Mouse (Mus musculus): Measurements from ENCODE around the gene Miga2. TPM values are rescaled to one million over a fixed set of nuclear protein-coding genes. Genes with fewer than 3 reads are reported as not detected.

Gene Miga2
- total RNA-seq, 2 experiments from 2014 or later, result 16.3 to 16.8 TPM

- intact Hi-C loops (cut with DNase I; ENCODE audit: low total_unique reads), result no loop called here
Measured at GRCm38 (mm10) chr2:30356906-30357305, 7.1 kb upstream of the Miga2 start.

GRCm38 (mm10) chr2:30357552-30358510, 6.2 kb upstream of the Miga2 start:
- no peak for DNase-seq
- intact Hi-C loops (cut with DNase I; ENCODE audit: low total_unique reads), result no loop called here

More at GRCm38 (mm10) chr2:30356906-30357305, 7.1 kb upstream of the Miga2 start:
- DNase-seq, result no peak

GRCm38 (mm10) chr2:30358533-30359531, 5.2 kb upstream of the Miga2 start, which contains the start of gene Sh3glb2:
TSS of gene Sh3glb2 (minus strand) at chr2:30359337.
- DNase-seq, result peak; percentile 90
- intact Hi-C loops (cut with DNase I; ENCODE audit: low total_unique reads), result no loop called here

GRCm38 (mm10) chr2:30360626-30361025, 3.4 kb upstream of the Miga2 start:
- DNase-seq, result no peak
- intact Hi-C loops (cut with DNase I; ENCODE audit: low total_unique reads), result no loop called here

GRCm38 (mm10) chr2:30362865-30363264, 1.2 kb upstream of the Miga2 start:
- DNase-seq, result no peak
- intact Hi-C loops (cut with DNase I; ENCODE audit: low total_unique reads), result no loop called here

- no peak for DNase-seq
- intact Hi-C loops (cut with DNase I; ENCODE audit: low total_unique reads), result no loop called here
Measured at GRCm38 (mm10) chr2:30365281-30366069, 1.4 kb downstream of the Miga2 start.

- no peak for DNase-seq
- intact Hi-C loops (cut with DNase I; ENCODE audit: low total_unique reads), result no loop called here
Measured at GRCm38 (mm10) chr2:30366203-30366602, 2.2 kb downstream of the Miga2 start.

GRCm38 (mm10) chr2:30371544-30371943, 7.5 kb downstream of the Miga2 start:
- DNase-seq, result no peak
- intact Hi-C loops (cut with DNase I; ENCODE audit: low total_unique reads), result no loop called here

GRCm38 (mm10) chr2:30372726-30373125, 8.7 kb downstream of the Miga2 start:
- intact Hi-C loops (cut with DNase I; ENCODE audit: low total_unique reads), result no loop called here
- DNase-seq, result no peak

- intact Hi-C loops (cut with DNase I; ENCODE audit: low total_unique reads), result no loop called here
- no peak for DNase-seq
Measured at GRCm38 (mm10) chr2:30375893-30376292, 11.9 kb downstream of the Miga2 start.

- DNase-seq, result no peak
- intact Hi-C loops (cut with DNase I; ENCODE audit: low total_unique reads), result no loop called here
Measured at GRCm38 (mm10) chr2:30377721-30378120, 13.7 kb downstream of the Miga2 start.

- intact Hi-C loops (cut with DNase I; ENCODE audit: low total_unique reads), result no loop called here
Measured at GRCm38 (mm10) chr2:30379307-30379706, 15.3 kb downstream of the Miga2 start.

GRCm38 (mm10) chr2:30380564-30381376, 16.7 kb downstream of the Miga2 start:
- intact Hi-C loops (cut with DNase I; ENCODE audit: low total_unique reads), result no loop called here

More at GRCm38 (mm10) chr2:30379307-30379706, 15.3 kb downstream of the Miga2 start:
- DNase-seq, result no peak

GRCm38 (mm10) chr2:30381377-30381725, 17.3 kb downstream of the Miga2 start:
- no peak for DNase-seq

More at GRCm38 (mm10) chr2:30380564-30381376, 16.7 kb downstream of the Miga2 start:
- no peak for DNase-seq

GRCm38 (mm10) chr2:30384814-30385213, 20.8 kb downstream of the Miga2 start:
- intact Hi-C loops (cut with DNase I; ENCODE audit: low total_unique reads), result no loop called here
- no peak for DNase-seq

More at GRCm38 (mm10) chr2:30381377-30381725, 17.3 kb downstream of the Miga2 start:
- intact Hi-C loops (cut with DNase I; ENCODE audit: low total_unique reads), result no loop called here

GRCm38 (mm10) chr2:30385591-30385990, 21.6 kb downstream of the Miga2 start:
- no peak for DNase-seq
- intact Hi-C loops (cut with DNase I; ENCODE audit: low total_unique reads), result no loop called here

- intact Hi-C loops (cut with DNase I; ENCODE audit: low total_unique reads), result no loop called here
- DNase-seq, result no peak
Measured at GRCm38 (mm10) chr2:30386913-30387312, 22.9 kb downstream of the Miga2 start.

GRCm38 (mm10) chr2:30389000-30389399, 25.0 kb downstream of the Miga2 start:
- intact Hi-C loops (cut with DNase I; ENCODE audit: low total_unique reads), result no loop called here
- no peak for DNase-seq
